Mouse (Mus musculus): ENCODE measurements around the gene H2-Ab1.
"Not testable (repeated sequence)": the region's sequence is repeated elsewhere in the genome, so short reads cannot be mapped to it uniquely, and the experiment has no call there.

H2-Ab1 gene

DNA sequence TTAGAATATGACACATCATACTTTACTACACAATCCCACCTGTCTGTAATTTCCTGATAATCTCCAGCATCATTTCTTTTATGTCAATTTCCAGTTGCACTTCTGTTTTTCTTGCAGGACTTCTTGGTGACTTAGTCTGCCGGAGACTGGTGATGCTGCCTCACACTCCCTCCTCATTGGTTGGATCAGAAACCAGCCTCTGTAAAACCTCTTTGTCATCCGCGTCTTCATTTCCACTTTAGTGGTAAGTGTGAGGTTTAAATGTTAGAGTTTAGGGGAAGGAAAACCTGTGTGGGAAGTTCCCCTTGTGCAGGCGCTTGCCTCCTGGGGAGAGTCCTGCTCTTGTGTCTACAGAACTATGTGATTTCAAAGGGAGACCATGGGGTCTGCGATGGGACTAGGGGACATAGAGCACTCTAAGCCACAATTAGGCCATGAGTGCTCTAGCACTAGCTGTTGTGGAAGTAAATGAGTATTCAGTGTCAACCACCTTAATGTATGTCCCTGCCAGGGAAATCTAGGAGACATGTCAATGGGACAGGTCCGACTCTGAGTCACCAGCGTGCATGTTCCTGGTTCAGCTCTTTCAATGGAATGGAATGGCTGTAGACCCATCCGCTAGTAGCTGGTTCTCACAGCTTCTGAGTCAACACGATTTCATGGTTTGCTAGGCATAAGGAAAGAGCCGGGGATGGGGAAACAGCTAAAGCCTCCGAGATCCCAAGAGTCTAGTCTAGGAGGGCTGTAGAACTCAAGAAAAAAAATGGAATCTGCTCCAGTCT lies at the start of gene H2-Ab1:
TSS of gene H2-Ab1 (plus strand) at position 96 of the 782 bp plus-strand sequence.
- DNase-seq (ENCODE audit: extremely low read depth, insufficient read length, low spot score), result no peak

DNA sequence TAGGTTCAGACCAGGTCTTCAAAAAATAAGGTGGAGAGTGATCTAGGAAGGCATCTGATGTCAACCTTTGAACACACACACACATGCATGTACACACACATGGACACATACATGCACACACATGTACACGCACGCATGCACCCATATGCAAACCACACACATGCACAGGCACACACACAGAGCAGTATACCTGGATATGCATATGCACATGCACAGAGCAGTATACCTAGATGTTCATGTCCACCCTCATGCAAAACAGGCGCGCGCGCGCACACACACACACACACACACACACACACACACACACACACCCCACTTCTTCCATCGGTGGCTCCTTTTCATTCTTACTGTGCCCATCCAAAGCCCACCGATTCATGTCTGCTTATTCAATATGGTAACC lies 49.6 kb upstream of the H2-Ab1 start:
- DNase-seq (ENCODE audit: extremely low read depth, insufficient read length, low spot score), result no peak

DNA sequence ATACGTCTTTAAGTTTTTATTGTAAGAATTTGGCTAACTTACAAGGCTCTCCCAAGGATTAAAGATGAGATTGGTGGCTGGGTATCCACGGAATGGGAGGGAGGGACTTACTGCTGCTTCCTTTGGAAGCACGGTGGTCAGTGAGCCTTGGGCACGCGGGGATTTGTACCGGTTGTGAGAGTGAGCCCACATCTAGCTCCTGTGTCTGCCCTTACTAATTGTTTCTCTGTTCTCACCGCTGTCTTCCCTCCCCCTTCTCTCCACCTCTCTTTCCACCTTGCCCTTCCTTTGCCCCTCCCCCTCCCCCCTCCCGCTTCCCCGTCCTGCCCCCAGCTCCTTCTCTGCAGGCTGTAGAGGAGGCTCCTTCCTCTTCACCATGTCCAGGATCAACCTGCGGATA lies 49.1 kb upstream of the H2-Ab1 start:
- no peak for DNase-seq (ENCODE audit: extremely low read depth, insufficient read length, low spot score)

GRCm38 (mm10) chr17:34209680-34210079 lies 47.8 kb upstream of the H2-Ab1 start:
- no peak for DNase-seq (ENCODE audit: extremely low read depth, insufficient read length, low spot score)

DNA sequence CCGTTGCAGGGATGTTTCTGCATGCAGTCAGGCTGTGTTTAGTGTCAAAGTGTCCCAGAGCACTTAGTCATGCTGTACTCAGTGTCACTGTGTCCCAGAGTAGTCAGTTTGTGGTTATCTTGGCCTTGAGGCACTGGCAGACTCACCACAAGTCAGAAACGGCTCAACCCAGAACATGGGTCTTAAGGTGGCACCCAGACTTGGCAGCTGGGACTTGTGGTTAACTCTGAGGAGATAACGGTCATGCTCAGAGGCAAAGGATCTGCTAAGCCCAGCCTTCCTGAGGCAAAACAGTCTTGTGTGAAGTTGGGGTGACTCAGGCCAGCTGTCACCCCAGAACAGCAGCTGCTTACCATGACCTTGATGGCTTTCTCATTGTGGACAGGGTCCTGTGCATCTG lies 46.9 kb upstream of the H2-Ab1 start:
- DNase-seq (ENCODE audit: extremely low read depth, insufficient read length, low spot score), result peak; percentile 74

GRCm38 (mm10) chr17:34211746-34212365 lies 45.6 kb upstream of the H2-Ab1 start:
- no peak for DNase-seq (ENCODE audit: extremely low read depth, insufficient read length, low spot score)

DNA sequence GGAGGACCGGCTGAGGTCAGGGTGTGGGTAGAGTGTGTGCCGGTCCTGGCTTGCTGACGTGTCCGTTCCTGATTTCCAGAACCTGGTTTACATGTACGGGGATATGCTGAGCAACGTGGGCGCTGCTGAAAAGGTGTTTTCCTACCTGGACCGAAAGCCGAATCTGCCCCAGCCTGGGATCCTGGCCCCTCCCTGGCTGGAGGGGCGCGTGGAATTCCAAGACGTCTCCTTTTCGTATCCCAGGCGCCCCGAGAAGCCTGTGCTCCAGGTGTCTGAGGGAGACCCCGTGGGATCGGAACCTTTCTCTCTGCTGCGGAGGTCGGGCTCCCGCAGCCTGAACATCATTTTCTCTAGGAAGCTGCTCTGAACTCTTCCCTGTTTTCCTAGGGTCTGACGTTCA lies 43.6 kb upstream of the H2-Ab1 start:
- no peak for DNase-seq (ENCODE audit: extremely low read depth, insufficient read length, low spot score)

GRCm38 (mm10) chr17:34215176-34215575 lies 42.3 kb upstream of the H2-Ab1 start:
- DNase-seq (ENCODE audit: extremely low read depth, insufficient read length, low spot score), result no peak

DNA sequence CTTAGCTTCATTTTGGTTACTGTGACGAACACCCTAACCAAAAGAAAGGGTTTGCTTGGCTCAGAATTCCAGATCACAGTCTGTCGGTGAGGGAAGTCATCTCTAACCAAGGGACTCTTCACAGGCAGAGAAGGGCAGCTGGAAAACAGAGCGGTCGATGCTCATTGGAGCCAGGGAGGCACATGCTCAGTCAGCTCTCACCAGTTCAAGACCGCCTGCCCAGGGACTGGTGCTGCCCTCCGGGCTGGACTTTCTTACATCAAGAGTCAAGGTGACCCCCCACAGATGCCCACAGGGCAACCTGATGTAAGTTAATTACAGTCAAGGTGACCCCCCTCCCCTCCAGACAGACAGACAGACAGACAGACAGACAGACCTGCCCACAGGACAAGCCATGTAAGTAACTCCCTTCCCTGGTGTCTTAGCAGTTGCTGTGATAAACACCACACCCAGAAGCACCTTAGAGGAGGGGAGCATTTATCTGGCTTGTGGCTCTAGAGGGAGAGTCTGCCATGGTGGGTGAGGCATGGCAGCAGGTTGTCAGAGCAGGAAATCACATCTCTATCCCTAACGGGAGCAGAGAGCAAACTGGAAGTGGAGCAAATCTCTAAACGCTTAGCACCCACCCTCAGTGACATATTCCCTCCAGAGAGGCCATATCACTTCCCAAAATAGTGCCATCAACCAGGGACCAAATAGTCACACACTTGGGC lies 40.1 kb upstream of the H2-Ab1 start:
- DNase-seq (ENCODE audit: extremely low read depth, insufficient read length, low spot score), result no peak

GRCm38 (mm10) chr17:34217986-34218385 lies 39.5 kb upstream of the H2-Ab1 start:
- DNase-seq (ENCODE audit: extremely low read depth, insufficient read length, low spot score), result no peak

DNA sequence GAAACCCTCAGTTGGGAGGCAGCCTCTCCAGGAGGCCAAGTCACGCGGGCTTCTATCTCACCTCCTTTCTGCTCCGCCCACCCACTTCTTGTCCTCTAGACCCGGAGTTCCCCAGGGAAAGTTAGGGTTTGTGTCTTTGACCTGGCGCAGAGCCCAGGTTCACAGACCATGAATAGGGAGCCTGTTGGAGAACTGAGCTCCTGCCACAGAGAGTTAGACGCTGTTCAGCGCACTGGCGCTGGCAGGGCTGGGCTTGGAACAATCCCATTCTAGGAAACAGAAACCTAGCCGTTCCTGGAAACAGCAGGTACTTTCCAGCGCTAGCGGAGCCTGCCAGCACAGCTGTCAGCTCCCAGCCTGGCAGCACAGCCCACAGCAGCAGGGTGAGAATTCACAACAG lies 38.8 kb upstream of the H2-Ab1 start:
- peak; percentile 34 for DNase-seq (ENCODE audit: extremely low read depth, insufficient read length, low spot score)

DNA sequence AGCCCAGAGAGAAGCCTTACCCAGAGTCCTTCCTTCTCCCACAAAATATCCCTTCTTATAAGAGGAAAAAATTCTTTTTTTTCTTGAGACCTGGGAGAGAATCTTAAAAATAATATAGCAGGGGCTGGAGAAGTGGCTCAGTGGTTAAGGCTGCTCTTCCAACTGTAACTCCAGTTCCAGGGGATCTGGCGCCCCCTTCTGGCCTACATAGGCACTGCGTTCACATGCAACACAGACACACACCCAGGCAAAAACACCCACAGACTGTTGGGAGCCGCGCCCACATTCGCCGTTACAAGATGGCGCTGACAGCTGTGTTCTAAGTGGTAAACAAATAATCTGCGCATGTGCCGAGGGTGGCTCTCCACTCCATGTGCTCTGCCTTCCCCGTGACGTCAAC lies 38.4 kb upstream of the H2-Ab1 start:
- not testable (repeated sequence) for DNase-seq (ENCODE audit: extremely low read depth, insufficient read length, low spot score)

DNA sequence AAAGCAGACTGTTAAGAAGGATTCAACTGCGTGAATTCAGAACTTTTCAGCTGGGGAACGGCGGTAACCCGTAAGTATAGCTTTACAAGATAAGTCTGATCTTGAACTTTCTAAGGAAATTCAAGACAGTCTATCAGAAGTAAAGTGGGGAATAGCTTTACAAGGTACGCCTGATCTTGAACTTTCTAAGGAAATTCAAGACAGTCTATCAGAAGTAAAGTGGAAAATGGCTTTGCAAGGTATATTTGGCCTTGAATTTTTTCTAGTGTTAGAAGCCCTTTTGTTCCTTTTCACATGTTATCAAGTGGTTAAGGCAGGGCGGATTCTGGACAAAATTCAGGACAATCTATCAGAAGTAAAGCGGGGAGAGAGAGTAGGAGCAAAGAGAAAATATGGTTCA lies 37.7 kb upstream of the H2-Ab1 start:
- not testable (repeated sequence) for DNase-seq (ENCODE audit: extremely low read depth, insufficient read length, low spot score)

DNA sequence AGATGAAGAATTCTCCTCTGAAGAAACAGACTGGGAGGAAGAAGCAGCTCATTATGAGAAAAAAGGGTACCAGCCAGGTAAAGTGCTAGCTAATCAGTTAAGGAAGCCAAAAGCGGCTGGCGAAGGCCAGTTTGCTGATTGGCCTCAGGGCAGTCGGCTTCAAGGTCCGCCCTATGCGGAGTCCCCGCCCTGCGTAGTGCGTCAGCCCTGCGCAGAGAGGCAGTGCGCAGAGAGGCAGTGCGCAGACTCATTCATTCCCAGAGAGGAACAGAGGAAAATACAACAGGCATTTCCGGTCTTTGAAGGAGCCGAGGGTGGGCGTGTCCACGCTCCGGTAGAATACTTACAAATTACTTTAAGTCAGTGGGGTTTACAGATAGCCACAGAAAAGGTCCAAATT lies 37.1 kb upstream of the H2-Ab1 start:
- DNase-seq (ENCODE audit: extremely low read depth, insufficient read length, low spot score), result not testable (repeated sequence)

DNA sequence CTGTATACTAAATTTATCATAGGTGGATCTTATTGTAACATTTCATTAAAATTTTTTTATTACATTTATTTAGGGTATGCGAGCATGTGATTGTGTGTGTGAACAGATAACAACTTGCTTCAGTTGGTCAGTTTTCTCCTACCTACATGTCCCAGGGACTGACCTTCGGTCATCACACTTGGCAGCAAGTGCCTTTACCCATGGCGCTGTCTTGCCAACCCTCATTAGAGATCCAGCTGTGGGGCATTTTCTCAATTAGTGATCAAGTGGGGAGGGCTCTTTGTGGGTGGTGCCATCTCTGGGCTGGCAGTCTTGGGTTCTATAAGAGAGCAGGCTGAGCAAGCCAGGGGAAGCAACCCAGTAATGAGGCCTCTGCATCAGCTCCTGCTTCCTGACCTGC lies 32.7 kb upstream of the H2-Ab1 start:
- DNase-seq (ENCODE audit: extremely low read depth, insufficient read length, low spot score), result no peak

DNA sequence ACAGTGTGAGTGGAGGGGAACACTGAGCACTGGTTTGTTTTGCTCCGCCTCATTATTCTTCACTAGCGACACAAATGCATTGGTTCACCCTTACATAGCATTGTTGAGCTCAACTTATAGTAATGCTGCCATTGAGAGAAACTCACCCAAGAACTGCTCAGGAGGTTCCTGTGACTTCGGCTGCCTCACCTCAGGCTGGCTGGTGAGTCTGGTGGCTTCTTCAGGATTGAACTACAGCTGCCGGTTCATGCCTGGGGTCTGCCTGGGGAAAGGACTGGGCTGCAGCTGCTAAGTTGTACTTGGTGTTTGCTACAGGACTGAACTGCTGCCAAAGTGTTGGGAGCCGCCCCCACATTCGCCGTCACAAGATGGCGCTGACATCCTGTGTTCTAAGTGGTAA lies 32.1 kb upstream of the H2-Ab1 start:
- DNase-seq (ENCODE audit: extremely low read depth, insufficient read length, low spot score), result no peak

- DNase-seq (ENCODE audit: extremely low read depth, insufficient read length, low spot score), result not testable (repeated sequence)
Observed at GRCm38 (mm10) chr17:34225911-34226310, 31.6 kb upstream of the H2-Ab1 start.

DNA sequence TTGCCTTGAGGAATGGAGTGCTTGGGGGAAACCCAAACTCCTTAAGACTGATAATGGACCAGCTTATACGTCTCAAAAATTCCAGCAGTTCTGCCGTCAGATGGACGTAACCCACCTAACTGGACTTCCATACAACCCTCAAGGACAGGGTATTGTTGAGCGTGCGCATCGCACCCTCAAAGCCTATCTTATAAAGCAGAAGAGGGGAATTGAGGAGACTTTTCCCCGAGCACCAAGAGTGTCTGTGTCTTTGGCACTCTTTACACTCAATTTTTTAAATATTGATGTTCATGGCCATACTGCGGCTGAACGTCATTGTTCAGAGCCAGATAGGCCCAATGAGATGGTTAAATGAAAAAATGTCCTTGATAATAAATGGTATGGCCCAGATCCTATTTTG lies 26.5 kb upstream of the H2-Ab1 start:
- not testable (repeated sequence) for DNase-seq (ENCODE audit: extremely low read depth, insufficient read length, low spot score)

- not testable (repeated sequence) for DNase-seq (ENCODE audit: extremely low read depth, insufficient read length, low spot score)
Observed at GRCm38 (mm10) chr17:34232021-34232420, 25.5 kb upstream of the H2-Ab1 start.

DNA sequence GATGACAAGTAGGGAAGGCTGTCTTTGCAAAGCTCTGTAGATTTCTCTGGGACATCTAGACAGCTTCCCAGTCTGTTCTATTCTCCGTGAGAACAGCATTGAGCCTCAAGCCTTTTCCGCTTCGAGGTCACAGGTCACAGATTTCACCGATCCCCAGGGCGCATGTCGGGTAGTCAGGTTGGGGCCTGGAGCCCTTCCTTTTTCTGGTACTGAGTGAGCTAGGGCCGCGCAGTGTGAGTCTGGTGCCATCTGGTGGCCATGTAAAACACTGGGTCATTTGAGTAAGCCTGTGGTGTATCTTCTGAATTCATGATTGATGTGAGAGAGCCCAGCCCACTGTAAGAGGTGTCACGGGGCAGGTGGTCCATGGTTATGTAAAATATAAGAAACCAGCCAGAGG lies 22.6 kb upstream of the H2-Ab1 start:
- peak; percentile 53 for DNase-seq (ENCODE audit: extremely low read depth, insufficient read length, low spot score)

GRCm38 (mm10) chr17:34236691-34237090 lies 20.8 kb upstream of the H2-Ab1 start:
- DNase-seq (ENCODE audit: extremely low read depth, insufficient read length, low spot score), result no peak

GRCm38 (mm10) chr17:34237741-34238140 lies 19.7 kb upstream of the H2-Ab1 start:
- DNase-seq (ENCODE audit: extremely low read depth, insufficient read length, low spot score), result no peak
